In the genomic region with DNA sequence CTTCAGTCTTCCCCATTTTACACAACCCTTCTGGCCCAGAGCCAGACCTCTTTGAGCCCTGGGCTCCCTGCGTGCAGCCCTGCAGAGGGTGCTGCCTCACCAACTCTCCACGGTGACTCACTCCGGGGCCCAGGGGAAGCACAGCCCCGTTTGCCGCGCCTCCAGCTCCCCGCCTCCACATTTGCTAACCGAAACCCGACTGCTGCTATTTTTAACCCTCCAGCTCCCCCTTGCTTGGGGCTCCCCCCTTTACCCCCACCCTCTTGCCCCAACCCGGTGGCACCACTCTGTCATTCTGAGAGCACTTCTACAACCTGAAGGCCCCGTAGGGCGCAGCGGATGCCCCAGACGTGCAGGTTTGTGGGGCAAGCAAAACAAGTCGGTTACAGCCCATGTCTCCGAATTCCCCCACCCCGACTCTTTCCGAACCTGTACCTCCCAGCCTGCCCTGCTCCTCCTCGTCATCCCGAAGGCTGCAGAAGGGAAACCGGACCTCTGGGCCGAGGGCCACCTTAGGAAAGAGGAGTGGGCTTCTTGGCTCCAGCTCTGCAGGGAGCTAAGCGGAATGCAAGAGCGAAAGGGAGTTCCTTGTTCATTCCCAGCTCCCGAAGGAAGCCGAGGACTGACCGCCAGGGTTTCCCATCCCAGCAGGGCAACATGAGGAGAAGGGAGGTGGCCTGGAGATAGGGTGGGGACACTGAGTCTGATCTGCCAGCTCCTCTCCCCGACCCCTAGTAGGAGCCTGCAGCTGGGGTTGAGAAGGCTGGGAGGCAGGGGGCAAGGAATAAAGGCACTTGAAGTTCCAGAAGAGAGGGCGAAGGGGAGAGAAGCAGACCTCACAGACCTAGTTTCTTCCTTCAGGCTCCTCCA, we compare ENCODE assay signal across 8 mouse cellular contexts. TPM values are rescaled to one million over a fixed set of nuclear protein-coding genes. Genes with fewer than 3 reads are reported as not detected.
DNase-seq lines count a peak whose midpoint lies in the region; ATAC-seq lines count a peak whose summit lies in the region.

No protein-coding gene starts in this region.

- H3K9ac ChIP-seq in heart, embryonic 12.5 days: peak overlapping the region; percentile 63
- H3K9ac ChIP-seq in kidney, embryonic 15.5 days: peak overlapping the region; percentile 50
- H3K9ac ChIP-seq in liver, embryonic 13.5 days: peak overlapping the region; percentile 72
- H3K9ac ChIP-seq in stomach, embryonic 15.5 days: peak overlapping the region; percentile 35

- peaks cover 66% of the 10 kb centered on the region for H3K4me1 ChIP-seq in erythroblast, embryonic 14.5 days (ENCODE audit: control insufficient read depth)
- H3K4me1 ChIP-seq in heart, embryonic 12.5 days (replicated peaks): peaks cover 96% of the 10 kb centered on the region
- peaks cover 96% of the 10 kb centered on the region for H3K4me1 ChIP-seq in kidney, embryonic 15.5 days
- H3K4me1 ChIP-seq in liver, embryonic 13.5 days (replicated peaks): peaks cover 96% of the 10 kb centered on the region
- peaks cover 84% of the 10 kb centered on the region for H3K4me1 ChIP-seq in stomach, embryonic 15.5 days

- peak overlapping the region; percentile 64 for H3K4me3 ChIP-seq in erythroblast, embryonic 14.5 days (replicated peaks)
- peak overlapping the region; percentile 42 for H3K4me3 ChIP-seq in heart, embryonic 12.5 days
- peak overlapping the region; percentile 40 for H3K4me3 ChIP-seq in kidney, embryonic 15.5 days (replicated peaks)
- peak overlapping the region; percentile 60 for H3K4me3 ChIP-seq in liver, embryonic 13.5 days (replicated peaks)
- peak overlapping the region; percentile 38 for H3K4me3 ChIP-seq in stomach, embryonic 15.5 days (replicated peaks)

- peaks cover 10% of the 10 kb centered on the region for H3K27me3 ChIP-seq in erythroblast, embryonic 14.5 days (ENCODE audit: control insufficient read depth)
- no peaks in the 10 kb centered on the region for H3K27me3 ChIP-seq in heart, embryonic 12.5 days (replicated peaks)
- no peaks in the 10 kb centered on the region for H3K27me3 ChIP-seq in kidney, embryonic 15.5 days
- peaks cover 8% of the 10 kb centered on the region for H3K27me3 ChIP-seq in liver, embryonic 13.5 days
- no peaks in the 10 kb centered on the region for H3K27me3 ChIP-seq in stomach, embryonic 15.5 days (replicated peaks)

- no peaks in the 10 kb centered on the region for H3K9me3 ChIP-seq in erythroblast, embryonic 14.5 days (ENCODE audit: control insufficient read depth, low read length)
- H3K9me3 ChIP-seq in heart, embryonic 12.5 days (replicated peaks): no peaks in the 10 kb centered on the region
- no peaks in the 10 kb centered on the region for H3K9me3 ChIP-seq in kidney, embryonic 15.5 days (replicated peaks)
- no peaks in the 10 kb centered on the region for H3K9me3 ChIP-seq in liver, embryonic 13.5 days (replicated peaks)
- no peaks in the 10 kb centered on the region for H3K9me3 ChIP-seq in stomach, embryonic 15.5 days

- DNase-seq in 3134 (ENCODE audit: extremely low read depth, insufficient read length, low spot score) (peak; percentile 92), ZHBTc4 (ENCODE audit: low read depth, low spot score) (peak; percentile 54)
- DNase-seq in liver, embryonic 13.5 days: peak; percentile 68
- peak; percentile 94 for DNase-seq in naive thymus-derived CD4-positive, alpha-beta T cell, adult 2 months (ENCODE audit: low read depth)

- WGBS in heart, embryonic 12.5 days: 4% methylated on average over 29 of the region's 29 CpGs
- 8% methylated on average over 29 of the region's 29 CpGs for WGBS in kidney, embryonic 15.5 days
- WGBS in liver, embryonic 13.5 days (ENCODE audit: insufficient replicate concordance): 9% methylated on average over 29 of the region's 29 CpGs
- WGBS in stomach, embryonic 15.5 days: 7% methylated on average over 29 of the region's 29 CpGs

- no peaks in the 10 kb centered on the region for H3K36me3 ChIP-seq in erythroblast, embryonic 14.5 days (ENCODE audit: control insufficient read depth)
- H3K36me3 ChIP-seq in heart, embryonic 12.5 days: peaks cover 10% of the 10 kb centered on the region; the same call in 1 of the 2 replicates
- H3K36me3 ChIP-seq in kidney, embryonic 15.5 days: peaks cover 12% of the 10 kb centered on the region
- 0 out of 2 replicates have a peak, but pooled peaks cover 4% of the 10 kb centered on the region for H3K36me3 ChIP-seq in liver, embryonic 13.5 days
- no peaks in the 10 kb centered on the region for H3K36me3 ChIP-seq in stomach, embryonic 15.5 days

- peak overlapping the region; percentile 69 for H3K27ac ChIP-seq in heart, embryonic 12.5 days (ENCODE audit: poor library complexity, severe bottlenecking)
- peak overlapping the region; percentile 88 for H3K27ac ChIP-seq in kidney, embryonic 15.5 days
- H3K27ac ChIP-seq in liver, embryonic 13.5 days: peak overlapping the region; percentile 76
- peak overlapping the region; percentile 88 for H3K27ac ChIP-seq in stomach, embryonic 15.5 days

- peak; percentile 52 for ATAC-seq in heart, embryonic 12.5 days (ENCODE audit: insufficient number of reproducible peaks, low FRiP score)
- ATAC-seq in kidney, embryonic 15.5 days (replicated peaks; ENCODE audit: low FRiP score): peak; percentile 66
- ATAC-seq in liver, embryonic 13.5 days (ENCODE audit: low read depth): peak; percentile 80
- ATAC-seq in stomach, embryonic 15.5 days (ENCODE audit: insufficient read depth, low FRiP score, low read depth): peak; percentile 79

- H3K4me2 ChIP-seq in heart, embryonic 12.5 days: peak overlapping the region; percentile 71
- peak overlapping the region; percentile 66 for H3K4me2 ChIP-seq in kidney, embryonic 15.5 days
- peak overlapping the region; percentile 87 for H3K4me2 ChIP-seq in liver, embryonic 13.5 days
- peak overlapping the region; percentile 67 for H3K4me2 ChIP-seq in stomach, embryonic 15.5 days

RNA-seq across cellular contexts. Expression of gene Hdac7, which starts 19.0 kb away (rescaled TPM):
- polyA plus RNA-seq in erythroblast, embryonic 14.5 days (2012): 0.45 and 0.62 TPM in 2 replicates
- 27.4 and 27.8 TPM in 2 replicates for polyA plus RNA-seq in heart, embryonic 12.5 days (2016; fragmentation: Nextera tagmentation; extraction: Ambion mirVana)
- 29.9 and 35.2 TPM in 2 replicates for polyA plus RNA-seq in kidney, embryonic 15.5 days (2015; fragmentation: Nextera tagmentation; extraction: Ambion mirVana)
- 8.0 and 8.3 TPM in 2 replicates for polyA plus RNA-seq in liver, embryonic 13.5 days (2015; fragmentation: Nextera tagmentation; extraction: Ambion mirVana)
- polyA plus RNA-seq in stomach, embryonic 15.5 days (2015; fragmentation: Nextera tagmentation; extraction: Ambion mirVana): 22.1 and 23.6 TPM in 2 replicates

RNA-seq across cellular contexts. Expression of gene Slc48a1, which starts 47.0 kb away (rescaled TPM):
- polyA plus RNA-seq in erythroblast, embryonic 14.5 days (2012): 32.7 and 39.5 TPM in 2 replicates
- polyA plus RNA-seq in heart, embryonic 12.5 days (2016; fragmentation: Nextera tagmentation; extraction: Ambion mirVana): 52.9 and 55.0 TPM in 2 replicates
- polyA plus RNA-seq in kidney, embryonic 15.5 days (2015; fragmentation: Nextera tagmentation; extraction: Ambion mirVana): 57.5 and 58.8 TPM in 2 replicates
- polyA plus RNA-seq in liver, embryonic 13.5 days (2015; fragmentation: Nextera tagmentation; extraction: Ambion mirVana): 89.5 and 101 TPM in 2 replicates
- 29.6 and 41.9 TPM in 2 replicates for polyA plus RNA-seq in stomach, embryonic 15.5 days (2015; fragmentation: Nextera tagmentation; extraction: Ambion mirVana)

RNA-seq across cellular contexts. Expression of gene Rapgef3, which starts 57.5 kb away (rescaled TPM):
- polyA plus RNA-seq in erythroblast, embryonic 14.5 days (2012): 0.04 TPM in 1 of 2 replicates, not detected in the other
- 22.0 and 22.9 TPM in 2 replicates for polyA plus RNA-seq in heart, embryonic 12.5 days (2016; fragmentation: Nextera tagmentation; extraction: Ambion mirVana)
- 23.0 and 29.7 TPM in 2 replicates for polyA plus RNA-seq in kidney, embryonic 15.5 days (2015; fragmentation: Nextera tagmentation; extraction: Ambion mirVana)
- polyA plus RNA-seq in liver, embryonic 13.5 days (2015; fragmentation: Nextera tagmentation; extraction: Ambion mirVana): 1.2 and 1.8 TPM in 2 replicates
- polyA plus RNA-seq in stomach, embryonic 15.5 days (2015; fragmentation: Nextera tagmentation; extraction: Ambion mirVana): 9.0 and 10.0 TPM in 2 replicates

Comparison
In these comparisons a context has a peak if more than half of its experiments do, and no peak if none do; other contexts are left out.
1. Peak in every context shown above with its lines: DNase-seq, ATAC-seq, H3K4me3 ChIP-seq and H3K27ac ChIP-seq.